Mouse (Mus musculus): ENCODE measurements at regions not wholly inside any gene's neighbourhood (a gene's known extent, or its start where the extent isn't known, plus 50 kb on each side); places are given as distances from the start of the nearest gene placed in this dataset.

DNA sequence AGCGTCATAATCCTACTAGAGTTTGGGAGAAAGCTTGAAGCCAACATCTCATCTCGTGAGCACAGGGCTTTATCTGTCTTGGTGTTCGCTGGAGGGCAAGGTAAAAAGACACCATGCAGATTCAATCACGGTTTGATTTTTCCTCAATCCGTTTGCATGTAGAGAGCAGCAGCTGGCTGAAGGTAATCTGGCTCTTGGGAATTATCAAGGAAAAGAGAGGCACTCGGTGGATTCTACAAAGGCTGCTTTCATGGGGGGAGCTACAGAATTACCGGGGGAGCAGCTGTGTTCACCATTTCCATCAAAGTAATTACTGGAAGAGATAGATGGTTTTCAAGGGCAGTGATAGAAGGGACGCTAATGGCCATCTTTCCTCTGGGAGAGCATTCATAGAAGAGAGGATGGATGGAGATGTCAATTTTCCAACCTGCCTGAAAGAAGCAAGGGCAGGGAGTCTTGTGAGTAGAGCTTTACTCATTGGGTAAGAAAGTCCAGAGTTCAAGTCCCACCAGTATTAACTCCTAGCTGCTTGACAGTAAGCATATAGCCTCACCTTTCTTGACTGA lies 112.6 kb downstream of the Rnd3 start:
- TF ChIP-seq CTCF (IDR thresholded peaks at IDR 0.05; ENCODE audit: borderline replicate concordance, insufficient read depth, low read length) (no peak), POLR2A (IDR thresholded peaks at IDR 0.05; ENCODE audit: low read depth, low read length) (no peak)
